Mouse (Mus musculus): ENCODE measurements around the gene Phlpp1.

Phlpp1 gene

GRCm38 (mm10) chr1:106192864-106193470 lies 21.4 kb downstream of the Phlpp1 start:
- in situ Hi-C loops (cut with MseI, MboI): no loop called here

- in situ Hi-C loops (cut with MseI, MboI): no loop called here
Measured at GRCm38 (mm10) chr1:106193487-106193886, 21.9 kb downstream of the Phlpp1 start.

- in situ Hi-C loops (cut with MseI, MboI): no loop called here
Measured at GRCm38 (mm10) chr1:106194263-106194662, 22.7 kb downstream of the Phlpp1 start.

- in situ Hi-C loops (cut with MseI, MboI): no loop called here
Measured at GRCm38 (mm10) chr1:106197991-106198390, 26.4 kb downstream of the Phlpp1 start.

- in situ Hi-C loops (cut with MseI, MboI): no loop called here
Measured at GRCm38 (mm10) chr1:106199109-106199508, 27.6 kb downstream of the Phlpp1 start.

- in situ Hi-C loops (cut with MseI, MboI): no loop called here
Measured at GRCm38 (mm10) chr1:106199686-106200085, 28.1 kb downstream of the Phlpp1 start.

GRCm38 (mm10) chr1:106201025-106201424 lies 29.5 kb downstream of the Phlpp1 start:
- in situ Hi-C loops (cut with MseI, MboI): no loop called here

- in situ Hi-C loops (cut with MseI, MboI): no loop called here
Measured at GRCm38 (mm10) chr1:106201929-106202328, 30.4 kb downstream of the Phlpp1 start.

GRCm38 (mm10) chr1:106203942-106204341 lies 32.4 kb downstream of the Phlpp1 start:
- in situ Hi-C loops (cut with MseI, MboI): no loop called here

- in situ Hi-C loops (cut with MseI, MboI): no loop called here
Measured at GRCm38 (mm10) chr1:106204350-106204749, 32.8 kb downstream of the Phlpp1 start.

- in situ Hi-C loops (cut with MseI, MboI): no loop called here
Measured at GRCm38 (mm10) chr1:106208581-106208980, 37.0 kb downstream of the Phlpp1 start.

- in situ Hi-C loops (cut with MseI, MboI): no loop called here
Measured at GRCm38 (mm10) chr1:106210461-106210860, 38.9 kb downstream of the Phlpp1 start.

- in situ Hi-C loops (cut with MseI, MboI): no loop called here
Measured at GRCm38 (mm10) chr1:106211146-106211545, 39.6 kb downstream of the Phlpp1 start.

- in situ Hi-C loops (cut with MseI, MboI): no loop called here
Measured at GRCm38 (mm10) chr1:106220431-106220830, 48.9 kb downstream of the Phlpp1 start.

- in situ Hi-C loops (cut with MseI, MboI): no loop called here
Measured at GRCm38 (mm10) chr1:106221371-106221770, 49.8 kb downstream of the Phlpp1 start.

- in situ Hi-C loops (cut with MseI, MboI): no loop called here
Measured at GRCm38 (mm10) chr1:106221964-106222363, 50.4 kb downstream of the Phlpp1 start.

- in situ Hi-C loops (cut with MseI, MboI): no loop called here
Measured at GRCm38 (mm10) chr1:106226613-106227012, 55.1 kb downstream of the Phlpp1 start.

- in situ Hi-C loops (cut with MseI, MboI): no loop called here
Measured at GRCm38 (mm10) chr1:106230313-106230712, 58.8 kb downstream of the Phlpp1 start.

- in situ Hi-C loops (cut with MseI, MboI): no loop called here
Measured at GRCm38 (mm10) chr1:106231345-106231744, 59.8 kb downstream of the Phlpp1 start.

GRCm38 (mm10) chr1:106231805-106232459 lies 60.4 kb downstream of the Phlpp1 start:
- in situ Hi-C loops (cut with MseI, MboI): no loop called here

- in situ Hi-C loops (cut with MseI, MboI): no loop called here
Measured at GRCm38 (mm10) chr1:106232460-106232850, 60.9 kb downstream of the Phlpp1 start.

- in situ Hi-C loops (cut with MseI, MboI): no loop called here
Measured at GRCm38 (mm10) chr1:106236986-106237385, 65.4 kb downstream of the Phlpp1 start.

GRCm38 (mm10) chr1:106240116-106240685 lies 68.6 kb downstream of the Phlpp1 start:
- in situ Hi-C loops (cut with MseI, MboI): no loop called here
